Mouse (Mus musculus) thymus, adult 2 months (tissue): ENCODE results near the gene Qdpr. TPM values are rescaled to one million over a fixed set of nuclear protein-coding genes. Genes with fewer than 3 reads are reported as not detected.

ENCODE experiments used
- DNase-seq: peaks from one replicate; pipeline ENCODE4 v3.0.0; 2021
- H3K27ac ChIP-seq: fragments of 200-500 bp; 2 replicates; pipeline ENCODE4 v1.5.1; 2012; ENCODE audit warnings: low read length, control low read depth; ENCODE audit not compliant: control insufficient read depth, insufficient read depth
- H3K27me3 ChIP-seq: fragments of 200-500 bp; 2 replicates; pipeline ENCODE4 v1.6.1; 2012; ENCODE audit warnings: mild to moderate bottlenecking, low read length, moderate library complexity, mixed read lengths; ENCODE audit not compliant: control insufficient read depth, insufficient read depth
- H3K36me3 ChIP-seq: fragments of 200-500 bp; 2 replicates; pipeline ENCODE4 v1.6.1; 2012; ENCODE audit warnings: mild to moderate bottlenecking, low read length, moderate library complexity; ENCODE audit not compliant: control insufficient read depth, insufficient read depth
- H3K4me1 ChIP-seq: fragments of 200-500 bp; replicated peaks from 2 replicates; pipeline ENCODE4 v1.6.1; 2012; ENCODE audit warnings: low read length; ENCODE audit not compliant: control insufficient read depth, insufficient read depth
- H3K4me3 ChIP-seq: fragments of 200-500 bp; 2 replicates; pipeline ENCODE4 v1.5.1; 2012; ENCODE audit warnings: mild to moderate bottlenecking, low read length, control low read depth, moderate library complexity; ENCODE audit not compliant: control insufficient read depth, insufficient read depth
- CTCF ChIP-seq: fragments of 200-500 bp; IDR thresholded peaks from 2 replicates; pipeline ENCODE4 v1.5.1; 2012; ENCODE audit warnings: mild to moderate bottlenecking, control low read depth, low read length, moderate library complexity, borderline replicate concordance; ENCODE audit not compliant: control insufficient read depth, poor library complexity, insufficient read depth; ENCODE audit errors: extremely low read depth
- POLR2A ChIP-seq: fragments of 200-500 bp; IDR thresholded peaks from 2 replicates; pipeline ENCODE4 v1.6.1; 2012; ENCODE audit warnings: mild to moderate bottlenecking, low read length, control low read depth, moderate library complexity; ENCODE audit not compliant: control insufficient read depth, poor library complexity, insufficient read depth; ENCODE audit errors: extremely low read depth
- WGBS: fragments of 180-500 bp; shearing (Covaris S2); methylation state at CpG from one replicate; pipeline ENCODE4 v1.1.7; 2018; 5-methylcytosine and 5-hydroxymethylcytosine counted together
- polyA plus RNA-seq: library from polyadenylated mRNA; depleted of rRNA; stranded (reverse); fragments of >200 nt; gene quantifications from 2 replicates; pipeline ENCODE4 v1.2.3, GENCODE M21; 2012

The Qdpr gene
- polyA plus RNA-seq, 1 experiment = 54.3 TPM

GRCm38 (mm10) chr5:45472880-45473450 is 22.9 kb upstream of the Qdpr start:
- Histone ChIP-seq H3K27ac (no peak overlapping the region), H3K27me3 (no peaks in the 10 kb centered on the region), H3K4me3 (no peak overlapping the region), H3K4me1 (no peaks in the 10 kb centered on the region), H3K36me3 (no peaks in the 10 kb centered on the region)
- WGBS = 32% methylated on average over 7 of the region's 7 CpGs
- DNase-seq = no peak
- TF ChIP-seq POLR2A (no peak), CTCF (no peak)

DNA sequence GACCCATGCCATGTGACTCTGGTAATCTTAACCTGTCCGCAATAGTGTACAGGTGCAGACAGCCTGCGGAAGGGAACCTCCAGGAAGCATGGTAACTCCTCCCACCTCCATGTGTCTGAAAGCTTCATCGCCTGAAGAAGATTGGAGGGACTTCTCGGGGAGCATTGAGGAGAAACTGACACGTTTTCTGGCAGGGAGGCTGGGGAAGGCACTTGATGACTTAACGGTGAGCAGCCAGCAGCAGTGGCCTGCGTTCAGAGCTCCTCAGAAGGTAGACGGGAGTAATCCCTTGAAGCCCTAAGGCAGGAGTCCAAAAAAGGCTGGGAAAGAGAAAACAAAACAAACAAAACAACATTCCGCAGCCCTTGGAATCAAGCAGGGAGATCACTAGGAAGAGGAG is 4.4 kb upstream of the Qdpr start:
- 54% methylated on average over 9 of the region's 9 CpGs for WGBS
- TF ChIP-seq POLR2A = no peak
- TF ChIP-seq CTCF = no peak
- DNase-seq = no peak

DNA sequence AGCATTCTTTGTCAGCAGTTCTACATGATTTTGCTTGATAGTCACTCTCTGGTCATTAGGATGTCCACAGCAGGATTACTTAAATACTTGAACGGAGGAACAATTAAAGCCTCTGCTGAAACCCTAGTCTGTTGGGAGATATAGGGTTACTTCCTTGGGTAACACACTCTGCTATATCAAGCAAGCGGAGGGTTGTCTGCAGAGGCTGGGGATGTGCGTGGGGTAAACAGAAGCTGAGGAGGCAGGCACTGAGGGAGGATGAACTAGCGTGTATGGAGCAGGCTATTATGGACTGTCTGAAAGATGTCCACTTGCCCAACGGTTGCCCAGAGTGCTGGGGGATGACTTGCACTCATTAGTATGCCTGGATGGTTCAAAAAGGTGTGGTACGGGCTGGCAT is 3.4 kb upstream of the Qdpr start, which contains the start of gene Clrn2:
Gene Clrn2 (plus strand): TSS at position 301 of the 400 bp plus-strand sequence.
- Histone ChIP-seq H3K27me3 (no peaks in the 10 kb centered on the region), H3K36me3 (no peaks in the 10 kb centered on the region), H3K4me1 (peaks cover 9% of the 10 kb centered on the region), H3K27ac (no peak within 1 kb of the TSS), H3K4me3 (no peak within 1 kb of the TSS)
- 78% methylated on average over 6 of the region's 6 CpGs for WGBS
- no peak for TF ChIP-seq POLR2A
- no peak for TF ChIP-seq CTCF
- no peak for DNase-seq

More for the DNA sequence above, 4.4 kb upstream of the Qdpr start:
- peaks cover 2% of the 10 kb centered on the region; the same call in 1 of the 2 replicates for H3K4me1 ChIP-seq
- H3K4me3 ChIP-seq = no peak overlapping the region
- H3K36me3 ChIP-seq = no peaks in the 10 kb centered on the region
- H3K27ac ChIP-seq = no peak overlapping the region
- no peaks in the 10 kb centered on the region for H3K27me3 ChIP-seq

GRCm38 (mm10) chr5:45449206-45449605 is 830 bp downstream of the Qdpr start:
- no peak overlapping the region for H3K27ac ChIP-seq
- peaks cover 9% of the 10 kb centered on the region for H3K4me1 ChIP-seq
- H3K36me3 ChIP-seq = no peaks in the 10 kb centered on the region
- DNase-seq = no peak
- TF ChIP-seq CTCF (no peak), POLR2A (no peak)
- H3K27me3 ChIP-seq = no peaks in the 10 kb centered on the region
- WGBS = 2% methylated on average over 8 of the region's 8 CpGs
- H3K4me3 ChIP-seq = no peak overlapping the region

GRCm38 (mm10) chr5:45448676-45449075 is 1.4 kb downstream of the Qdpr start:
- no peak for DNase-seq
- Histone ChIP-seq H3K4me1 (peaks cover 9% of the 10 kb centered on the region), H3K4me3 (no peak overlapping the region), H3K27me3 (no peaks in the 10 kb centered on the region), H3K36me3 (no peaks in the 10 kb centered on the region), H3K27ac (no peak overlapping the region)
- TF ChIP-seq POLR2A (no peak), CTCF (no peak)
- WGBS = 87% methylated on average over 5 of the region's 5 CpGs

DNA sequence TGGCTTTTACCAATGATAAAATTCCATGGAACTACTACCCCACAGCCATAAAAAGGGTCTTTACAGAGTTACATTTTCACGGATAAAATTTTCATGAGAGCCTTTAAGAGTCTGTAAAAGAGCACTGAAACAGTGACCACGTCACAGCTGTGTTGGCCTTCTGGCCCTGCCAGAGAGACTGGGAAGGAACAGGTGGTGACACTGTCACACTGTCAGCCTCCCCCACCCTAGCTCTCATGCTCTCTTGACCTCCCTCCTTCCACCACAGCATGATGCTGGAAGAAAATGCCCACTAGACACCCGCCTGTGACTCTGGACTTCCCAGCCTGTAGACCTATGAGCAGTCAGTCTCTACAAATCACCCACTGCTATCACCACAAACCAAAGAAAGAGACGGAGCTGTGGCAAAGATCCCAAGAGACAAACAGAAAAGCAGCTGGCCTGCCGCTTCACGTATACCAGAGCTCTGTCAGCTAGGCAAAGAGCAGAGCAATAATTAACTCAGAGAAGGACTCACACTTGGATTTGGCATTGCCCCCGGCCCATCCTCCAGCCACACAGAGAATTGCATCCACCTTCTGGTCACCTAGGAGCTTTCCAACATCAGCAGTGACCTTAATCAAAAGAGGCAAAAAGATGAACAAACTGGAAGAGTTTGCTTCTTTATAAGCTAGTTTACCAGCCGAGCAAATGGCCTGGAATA is 5.8 kb downstream of the Qdpr start:
- Histone ChIP-seq H3K27ac (no peak overlapping the region), H3K4me1 (peaks cover 6% of the 10 kb centered on the region), H3K36me3 (no peaks in the 10 kb centered on the region), H3K4me3 (no peak overlapping the region), H3K27me3 (no peaks in the 10 kb centered on the region)
- no peak for DNase-seq
- WGBS = 97% methylated on average over 8 of the region's 8 CpGs
- no peak for TF ChIP-seq CTCF
- no peak for TF ChIP-seq POLR2A
